Mouse (Mus musculus) lung, embryonic 14.5 days (tissue): ENCODE results near the gene Cwc22. TPM values are rescaled to one million over a fixed set of nuclear protein-coding genes. Genes with fewer than 3 reads are reported as not detected.

Experiments
- ATAC-seq: fragments of 200-750 bp; cut with Nextera tagmentation; 2 replicates; pipeline ENCODE4 v1.8.0; 2017; ENCODE audit warnings: mild to moderate bottlenecking, moderate TSS enrichment, moderate library complexity; ENCODE audit not compliant: insufficient read depth
- DNase-seq: peaks from one replicate; pipeline ENCODE4 v3.0.0-alpha.2; 2015
- H3K27ac ChIP-seq: fragments of 300-500 bp; sonication (generic); 2 replicates; pipeline ENCODE4 v1.5.1; 2014; ENCODE audit warnings: low read depth, mild to moderate bottlenecking, moderate library complexity
- H3K27me3 ChIP-seq: fragments of 300-500 bp; sonication (generic); 2 replicates; pipeline ENCODE4 v1.6.1; 2014; ENCODE audit warnings: low read length, control low read depth; ENCODE audit not compliant: insufficient read depth
- H3K36me3 ChIP-seq: fragments of 300-500 bp; sonication (generic); 2 replicates; pipeline ENCODE4 v1.6.1; 2014; ENCODE audit warnings: control low read depth; ENCODE audit not compliant: insufficient read depth
- H3K4me1 ChIP-seq: fragments of 300-500 bp; sonication (generic); 2 replicates; pipeline ENCODE4 v1.6.1; 2014; ENCODE audit warnings: antibody characterized with exemption, control low read depth; ENCODE audit not compliant: insufficient read depth
- H3K4me2 ChIP-seq: fragments of 300-500 bp; sonication (generic); 2 replicates; pipeline ENCODE4 v1.6.1; 2014; ENCODE audit warnings: mild to moderate bottlenecking
- H3K4me3 ChIP-seq: fragments of 300-500 bp; sonication (generic); 2 replicates; pipeline ENCODE4 v1.5.1; 2014; ENCODE audit warnings: low read depth, low read length
- H3K9ac ChIP-seq: fragments of 300-500 bp; sonication (generic); 2 replicates; pipeline ENCODE4 v1.6.1; 2014
- H3K9me3 ChIP-seq: fragments of 300-500 bp; sonication (generic); 2 replicates; pipeline ENCODE4 v1.6.1; 2016; ENCODE audit warnings: low read depth, low read length, control low read depth
- CTCF ChIP-seq: IDR thresholded peaks from 2 replicates; pipeline ENCODE4 v1.5.1; 2016; ENCODE audit warnings: antibody characterized with exemption, low read depth
- WGBS: fragments of 180-500 bp; shearing (Covaris S2); extraction: QIAGEN DNeasy Blood & Tissue Kit; methylation state at CpG from one replicate; pipeline ENCODE4 v1.1.7; 2014; 5-methylcytosine and 5-hydroxymethylcytosine counted together
- polyA plus RNA-seq: library from polyadenylated mRNA; unstranded; fragments of >200 nt; fragmentation: Nextera tagmentation; extraction: Ambion mirVana; gene quantifications from 2 replicates; pipeline ENCODE4 v1.2.1, GENCODE M21; 2014

Cwc22 gene
- polyA plus RNA-seq, 1 experiment from 2014 or later: 37.3 TPM

DNA sequence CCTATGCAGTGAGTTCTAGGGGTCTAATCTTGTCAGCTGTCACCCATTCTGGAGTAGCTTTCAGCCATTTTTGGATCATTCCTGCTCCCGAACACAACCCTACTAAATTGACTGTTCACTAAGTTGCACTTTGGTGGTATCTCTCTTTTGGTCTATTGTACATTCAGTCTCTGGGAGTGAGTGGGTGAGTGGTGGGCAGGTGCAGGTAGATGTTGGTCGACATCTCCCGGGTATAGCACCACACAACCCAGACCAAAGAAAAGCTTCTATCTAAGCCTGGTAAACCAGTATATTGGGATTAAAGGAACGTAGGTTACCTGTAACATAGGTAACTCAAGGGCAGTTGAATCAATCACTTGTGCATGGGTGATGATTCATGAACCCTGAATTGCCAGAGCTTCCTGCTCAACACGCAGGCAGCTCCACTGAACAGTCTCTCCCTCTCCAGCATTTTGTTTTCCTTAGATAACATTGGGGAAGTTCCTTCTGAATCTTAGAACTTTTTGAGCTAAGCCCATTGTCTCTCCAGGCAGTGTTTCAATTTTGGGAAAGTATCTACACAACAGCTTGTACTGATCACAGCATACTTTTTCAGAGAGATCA, 55.2 kb downstream of the Cwc22 start:
- DNase-seq: no peak
- H3K27ac ChIP-seq: no peak overlapping the region
- H3K4me2 ChIP-seq: no peak overlapping the region
- 90% methylated on average over 5 of the region's 5 CpGs for WGBS
- no peaks in the 10 kb centered on the region for H3K27me3 ChIP-seq
- no peak overlapping the region for H3K9ac ChIP-seq
- no peak for ATAC-seq
- H3K9me3 ChIP-seq: no peaks in the 10 kb centered on the region
- H3K36me3 ChIP-seq: peaks cover 19% of the 10 kb centered on the region; the same call in 1 of the 2 replicates
- no peaks in the 10 kb centered on the region for H3K4me1 ChIP-seq
- no peak for TF ChIP-seq CTCF
- no peak overlapping the region for H3K4me3 ChIP-seq

DNA sequence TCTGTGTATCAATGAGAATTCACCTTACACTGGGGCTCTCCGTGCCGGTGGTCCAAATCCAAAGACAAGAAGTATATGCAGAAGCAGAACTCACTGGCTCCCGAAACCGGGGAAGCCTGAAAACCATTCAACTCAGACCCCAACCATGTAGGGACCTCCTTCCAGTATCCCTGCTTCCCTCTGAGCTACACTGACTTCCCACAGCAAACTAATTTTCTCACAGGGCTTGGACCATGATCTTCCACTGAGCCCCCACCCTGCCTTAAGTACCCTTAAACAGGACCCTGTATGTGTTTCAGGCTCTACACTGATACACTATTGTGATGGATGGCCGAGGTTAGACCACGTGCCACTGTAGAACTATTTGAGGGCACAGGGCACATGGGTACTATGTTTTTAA, 56.2 kb downstream of the Cwc22 start:
- 92% methylated on average over 6 of the region's 6 CpGs for WGBS
- no peak for ATAC-seq
- Histone ChIP-seq H3K4me2 (no peak overlapping the region), H3K4me3 (no peak overlapping the region), H3K4me1 (no peaks in the 10 kb centered on the region), H3K27me3 (no peaks in the 10 kb centered on the region), H3K9me3 (no peaks in the 10 kb centered on the region), H3K36me3 (peaks cover 16% of the 10 kb centered on the region; the same call in 1 of the 2 replicates), H3K27ac (no peak overlapping the region), H3K9ac (no peak overlapping the region)
- no peak for DNase-seq
- TF ChIP-seq CTCF: no peak

DNA sequence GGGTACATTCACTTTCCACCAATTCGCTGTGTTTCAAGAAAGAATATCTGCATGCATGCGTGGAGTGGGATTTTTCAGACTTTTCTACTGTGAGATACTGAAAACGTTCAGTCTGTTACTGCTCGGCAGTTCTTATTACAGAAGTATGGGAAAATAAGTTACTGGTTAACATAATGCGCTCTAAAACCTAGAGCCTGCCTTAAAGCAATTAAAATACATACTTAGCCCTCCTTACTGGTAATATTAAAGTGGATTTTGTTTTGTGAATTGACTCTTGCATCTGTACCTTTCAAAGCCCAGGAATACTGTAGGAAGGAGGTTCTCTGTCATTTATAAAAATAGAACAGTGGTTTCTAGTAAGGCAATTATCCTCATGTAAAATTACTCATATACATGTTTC, 56.8 kb downstream of the Cwc22 start:
- no peaks in the 10 kb centered on the region for H3K4me1 ChIP-seq
- H3K9ac ChIP-seq: no peak overlapping the region
- peaks cover 10% of the 10 kb centered on the region; the same call in 1 of the 2 replicates for H3K36me3 ChIP-seq
- no peak overlapping the region for H3K27ac ChIP-seq
- WGBS: 88% methylated on average over 5 of the region's 5 CpGs
- H3K9me3 ChIP-seq: no peaks in the 10 kb centered on the region
- no peak overlapping the region for H3K4me3 ChIP-seq
- ATAC-seq (no peak), DNase-seq (no peak)
- no peak overlapping the region for H3K4me2 ChIP-seq
- no peaks in the 10 kb centered on the region for H3K27me3 ChIP-seq
- no peak for TF ChIP-seq CTCF

DNA sequence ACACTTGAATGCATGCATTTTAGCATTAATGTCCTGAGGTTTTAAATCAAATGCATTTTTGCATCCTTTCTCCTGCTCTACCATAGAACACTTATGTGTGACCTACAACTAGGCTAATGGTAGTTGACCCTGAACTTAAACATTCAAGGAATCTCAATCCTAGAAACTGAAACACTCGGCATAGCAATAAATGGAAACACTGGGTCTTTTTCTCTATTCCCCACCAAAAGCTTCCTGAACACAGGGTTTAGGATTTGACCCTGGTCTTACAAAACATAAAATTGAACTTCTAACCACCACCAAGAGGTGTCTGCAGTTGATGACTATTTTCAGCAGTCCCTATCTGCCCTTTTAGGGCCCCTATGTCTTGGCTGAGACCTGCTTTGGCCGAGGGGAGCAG, 57.3 kb downstream of the Cwc22 start:
- no peak for TF ChIP-seq CTCF
- Histone ChIP-seq H3K9ac (no peak overlapping the region), H3K4me2 (no peak overlapping the region), H3K4me1 (no peaks in the 10 kb centered on the region), H3K27ac (no peak overlapping the region), H3K4me3 (no peak overlapping the region), H3K27me3 (no peaks in the 10 kb centered on the region), H3K9me3 (no peaks in the 10 kb centered on the region), H3K36me3 (peaks cover 6% of the 10 kb centered on the region; the same call in 1 of the 2 replicates)
- no peak for DNase-seq
- 64% methylated on average over 2 of the region's 2 CpGs for WGBS
- no peak for ATAC-seq

DNA sequence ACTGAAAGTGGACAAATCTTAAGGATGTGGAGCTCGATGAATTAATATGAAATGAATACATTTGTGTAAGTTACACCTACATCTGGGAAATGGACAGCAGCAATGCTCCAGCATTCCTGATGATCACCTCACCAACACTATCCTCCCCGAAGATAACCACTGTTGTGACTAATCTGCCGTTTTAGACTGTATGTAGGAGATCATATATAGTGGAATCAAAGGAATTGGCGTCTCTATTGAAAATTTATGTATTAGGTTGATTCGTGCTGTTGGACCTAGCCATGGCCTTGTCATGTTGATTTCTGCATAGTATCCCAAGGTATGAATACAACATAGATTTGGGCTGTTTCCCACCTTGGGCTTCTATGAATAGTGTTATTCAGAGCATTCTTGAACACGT, 58.1 kb downstream of the Cwc22 start:
- no peak for TF ChIP-seq CTCF
- no peak for ATAC-seq
- no peak overlapping the region for H3K4me3 ChIP-seq

DNA sequence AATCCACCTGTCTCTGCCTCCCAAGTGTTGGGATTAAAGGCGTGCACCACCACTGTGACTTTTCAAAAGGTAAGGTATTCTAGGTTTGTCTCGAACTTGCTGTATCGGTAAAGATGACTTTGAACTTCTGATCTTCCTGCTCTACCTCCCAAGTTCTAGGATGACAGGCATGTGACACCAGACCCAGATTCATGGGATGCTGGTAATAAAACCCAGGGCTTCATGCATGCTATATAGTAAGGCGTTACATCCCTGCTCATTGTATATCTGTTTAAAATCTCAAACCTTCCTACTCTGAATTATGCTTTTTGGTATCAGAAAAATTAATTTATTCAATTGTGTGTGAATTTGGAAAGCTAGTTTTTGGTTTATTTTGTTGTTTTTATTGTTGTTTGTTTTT, 59.0 kb downstream of the Cwc22 start:
- H3K4me1 ChIP-seq: no peaks in the 10 kb centered on the region
- no peak overlapping the region for H3K27ac ChIP-seq
- H3K9me3 ChIP-seq: no peaks in the 10 kb centered on the region
- TF ChIP-seq CTCF: no peak
- no peak for ATAC-seq
- no peak overlapping the region for H3K4me2 ChIP-seq
- WGBS: 91% methylated on average over 4 of the region's 4 CpGs
- DNase-seq: no peak
- no peak overlapping the region for H3K4me3 ChIP-seq
- H3K9ac ChIP-seq: no peak overlapping the region
- H3K27me3 ChIP-seq: no peaks in the 10 kb centered on the region
- no peaks in the 10 kb centered on the region for H3K36me3 ChIP-seq

More for the DNA sequence above, 58.1 kb downstream of the Cwc22 start:
- 88% methylated on average over 6 of the region's 6 CpGs for WGBS
- no peaks in the 10 kb centered on the region for H3K9me3 ChIP-seq
- H3K27me3 ChIP-seq: no peaks in the 10 kb centered on the region
- no peak for DNase-seq
- no peak overlapping the region for H3K27ac ChIP-seq
- H3K4me2 ChIP-seq: no peak overlapping the region
- H3K9ac ChIP-seq: no peak overlapping the region
- H3K4me1 ChIP-seq: no peaks in the 10 kb centered on the region
- no peaks in the 10 kb centered on the region for H3K36me3 ChIP-seq

DNA sequence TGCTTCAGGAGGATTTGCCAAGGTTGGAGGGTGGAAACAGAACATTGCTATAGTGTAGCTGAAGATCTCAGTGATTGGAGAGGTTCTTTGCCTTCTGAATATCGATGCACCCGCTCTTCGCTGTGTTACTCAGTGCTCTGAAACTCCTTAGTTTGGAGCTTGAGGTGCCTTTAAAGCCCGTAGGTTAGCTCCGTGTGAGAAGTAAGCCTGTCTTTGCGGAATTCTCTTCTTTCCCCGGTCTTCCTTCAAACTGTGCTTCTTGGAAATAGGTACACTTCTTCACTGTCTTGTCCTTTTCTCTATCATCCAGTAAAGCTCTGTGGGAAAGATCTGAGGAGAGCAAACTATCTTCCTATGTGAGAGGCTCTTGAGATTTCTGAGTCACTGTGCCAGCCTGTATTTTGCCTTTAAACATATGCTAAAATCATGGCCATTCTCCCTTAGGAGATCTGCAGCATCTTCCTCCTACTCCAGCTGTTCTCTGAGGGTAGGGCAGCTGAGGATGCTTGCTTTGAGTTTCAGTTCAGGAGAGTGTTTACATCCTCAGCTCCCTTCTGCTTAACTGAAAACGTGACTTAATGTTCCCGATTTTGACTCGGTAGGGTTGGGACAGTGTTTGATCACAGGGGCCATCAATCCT, 60.6 kb downstream of the Cwc22 start:
- TF ChIP-seq CTCF: no peak
- no peaks in the 10 kb centered on the region for H3K36me3 ChIP-seq
- no peaks in the 10 kb centered on the region for H3K9me3 ChIP-seq
- WGBS: 77% methylated on average over 10 of the region's 10 CpGs
- no peak overlapping the region for H3K4me3 ChIP-seq
- DNase-seq: no peak
- no peaks in the 10 kb centered on the region for H3K4me1 ChIP-seq
- no peak overlapping the region for H3K9ac ChIP-seq
- H3K27ac ChIP-seq: no peak overlapping the region
- no peaks in the 10 kb centered on the region for H3K27me3 ChIP-seq
- H3K4me2 ChIP-seq: no peak overlapping the region
- no peak for ATAC-seq
